Mouse (Mus musculus) heart, postnatal 25 days (tissue): ENCODE results near the gene Hyal6. TPM values are rescaled to one million over a fixed set of nuclear protein-coding genes. Genes with fewer than 3 reads are reported as not detected.

Experiments
- DNase-seq: peaks from one replicate; pipeline ENCODE4 v3.0.0; 2022; ENCODE audit warnings: low spot score
- intact Hi-C: fragments of 180-260 bp; cut with DNase I; formaldehyde crosslinking; loops from one replicate; pipeline ENCODE4 v1.15.1; 2025
- total RNA-seq, 2 experiments: library from RNA; stranded (reverse); gene quantifications; 2 replicates each; pipeline ENCODE4 v1.2.3; 2021

Hyal6 gene
- total RNA-seq = not detected

- no peak for DNase-seq
- intact Hi-C loops = no loop called here
These were observed at the start of gene Hyal6 for GRCm38 (mm10) chr6:24732945-24733344. Hyal6 (plus strand) TSS chr6:24733245.

GRCm38 (mm10) chr6:24687871-24688270 lies 45.2 kb upstream of the Hyal6 start:
- no peak for DNase-seq
- intact Hi-C loops = no loop called here

- no peak for DNase-seq
- intact Hi-C loops = no loop called here
These were observed 38.3 kb upstream of the Hyal6 start for GRCm38 (mm10) chr6:24694455-24695410.

- no peak for DNase-seq
- intact Hi-C loops = no loop called here
These were observed 36.9 kb upstream of the Hyal6 start for GRCm38 (mm10) chr6:24696117-24696516.

- DNase-seq = no peak
- intact Hi-C loops = no loop called here
These were observed 35.8 kb upstream of the Hyal6 start for GRCm38 (mm10) chr6:24697216-24697615.

GRCm38 (mm10) chr6:24707090-24707489 lies 26.0 kb upstream of the Hyal6 start:
- DNase-seq = no peak
- intact Hi-C loops = no loop called here

GRCm38 (mm10) chr6:24707499-24707898 lies 25.5 kb upstream of the Hyal6 start:
- intact Hi-C loops = no loop called here
- DNase-seq = no peak

GRCm38 (mm10) chr6:24721317-24722099 lies 11.5 kb upstream of the Hyal6 start:
- no peak for DNase-seq
- intact Hi-C loops = loop anchor here (2.0 to 10.0 kb wide), 6 partner anchors 89 to 301 kb away; no protein-coding TSS in a partner anchor

- DNase-seq = no peak
- intact Hi-C loops = loop anchor here (10.0 kb wide), 1 partner anchor 243 kb away; no protein-coding TSS in a partner anchor
These were observed 4.9 kb upstream of the Hyal6 start for GRCm38 (mm10) chr6:24728130-24728529.

GRCm38 (mm10) chr6:24734565-24734964 lies 1.5 kb downstream of the Hyal6 start:
- intact Hi-C loops = no loop called here
- no peak for DNase-seq

GRCm38 (mm10) chr6:24748029-24748428 lies 15.0 kb downstream of the Hyal6 start, which contains the start of gene Hyal4:
Hyal4 (plus strand) TSS chr6:24748329.
- no peak for DNase-seq
- intact Hi-C loops = no loop called here

GRCm38 (mm10) chr6:24759281-24759680 lies 26.2 kb downstream of the Hyal6 start:
- DNase-seq = no peak
- intact Hi-C loops = no loop called here

GRCm38 (mm10) chr6:24766261-24766660 lies 33.2 kb downstream of the Hyal6 start:
- intact Hi-C loops = no loop called here
- no peak for DNase-seq

GRCm38 (mm10) chr6:24779182-24779581 lies 46.1 kb downstream of the Hyal6 start:
- intact Hi-C loops = no loop called here
- no peak for DNase-seq

- no peak for DNase-seq
- intact Hi-C loops = no loop called here
These were observed 57.8 kb downstream of the Hyal6 start, which contains the start of gene Spam1 for GRCm38 (mm10) chr6:24790888-24791287. Spam1 (plus strand) TSS chr6:24791188.

Other genes with a start within 250 kb of the Hyal6 start
- gene Iqub, start 218.2 kb upstream of the Hyal6 start, total RNA-seq = under 1 TPM; 0.28 to 0.29 TPM
- 1,000 to 10,000 TPM; 1,436 to 1,506 TPM for gene Ndufa5, start 205.2 kb upstream of the Hyal6 start, total RNA-seq
- gene Asb15, start 205.1 kb upstream of the Hyal6 start, total RNA-seq = 10 to 100 TPM; 48.5 to 62.0 TPM
- 100 to 1,000 TPM; 681 to 701 TPM for gene Lmod2, start 135.5 kb upstream of the Hyal6 start, total RNA-seq
- 10 to 100 TPM; 25.5 to 35.8 TPM for gene Wasl, start 68.2 kb upstream of the Hyal6 start, total RNA-seq
- not detected for gene Hyal4, start 15.1 kb downstream of the Hyal6 start, total RNA-seq
- not detected for gene Spam1, start 57.9 kb downstream of the Hyal6 start, total RNA-seq
- not detected for gene Hyal5, start 124.8 kb downstream of the Hyal6 start, total RNA-seq
- gene Tmem229a, start 223.1 kb downstream of the Hyal6 start, total RNA-seq = under 1 TPM in 1 of 2 experiments, not detected in 1; 0.06 TPM